Mouse (Mus musculus) MEL (cell line): ENCODE data around the gene Rbms2. TPM values are rescaled to one million over a fixed set of nuclear protein-coding genes. Genes with fewer than 3 reads are reported as not detected.

Experiments
- DNase-seq: peaks from one replicate; pipeline ENCODE4 v3.0.0; 2011; ENCODE audit warnings: low read depth, low spot score
- H3K27ac ChIP-seq: 2 replicates; pipeline ENCODE4 v1.5.1; 2012; ENCODE audit warnings: low read depth, mild to moderate bottlenecking, control low read depth, low read length, moderate library complexity; ENCODE audit not compliant: control insufficient read depth
- H3K27me3 ChIP-seq, 2 experiments: fragments of 150-350 bp in 1 of 2; sonication (generic) in 1 of 2; 2 replicates each; pipeline ENCODE4 v1.6.1; 2012; ENCODE audit warnings: low read length in 2 of 2, mild to moderate bottlenecking in 2 of 2, improper control_type of control experiment in 1 of 2, moderate library complexity in 1 of 2; ENCODE audit not compliant: insufficient read depth in 2 of 2, control insufficient read depth in 1 of 2
- H3K36me3 ChIP-seq, 2 experiments: 2 replicates each; pipeline ENCODE4 v1.6.1; 2012 to 2014; ENCODE audit warnings: low read length in 2 of 2, improper control_type of control experiment in 1 of 2, inconsistent platforms in 1 of 2, mild to moderate bottlenecking in 1 of 2; ENCODE audit not compliant: insufficient read depth in 2 of 2, control insufficient read depth in 1 of 2
- H3K4me1 ChIP-seq, 2 experiments: fragments of 150-350 bp in 1 of 2; sonication (generic) in 1 of 2; 2 replicates each; pipeline ENCODE4 v1.6.1; 2012; ENCODE audit warnings: low read length in 2 of 2, improper control_type of control experiment in 1 of 2, mild to moderate bottlenecking in 1 of 2; ENCODE audit not compliant: insufficient read depth in 2 of 2, control insufficient read depth in 1 of 2
- H3K4me3 ChIP-seq, 2 experiments: fragments of 150-350 bp in 1 of 2; sonication (generic) in 1 of 2; 2 replicates each; pipeline ENCODE4 v1.5.1; 2012; ENCODE audit warnings: low read depth in 2 of 2, low read length in 2 of 2, mild to moderate bottlenecking in 2 of 2, moderate library complexity in 2 of 2, control low read depth in 1 of 2, improper control_type of control experiment in 1 of 2; ENCODE audit not compliant: control insufficient read depth in 1 of 2, insufficient read depth in 1 of 2
- H3K79me2 ChIP-seq: 2 replicates; pipeline ENCODE4 v1.6.1; 2012; ENCODE audit warnings: mild to moderate bottlenecking, low read length, moderate library complexity; ENCODE audit not compliant: control insufficient read depth, poor library complexity, insufficient read depth
- H3K9ac ChIP-seq: 2 replicates; pipeline ENCODE4 v1.6.1; 2012; ENCODE audit warnings: low read depth, mild to moderate bottlenecking, control low read depth, low read length, moderate library complexity; ENCODE audit not compliant: control insufficient read depth, poor library complexity, severe bottlenecking
- H3K9me3 ChIP-seq: fragments of 150-350 bp; sonication (generic); replicated peaks from 2 replicates; pipeline ENCODE4 v1.6.1; 2012; ENCODE audit warnings: mild to moderate bottlenecking, low read length, improper control_type of control experiment, moderate library complexity; ENCODE audit not compliant: insufficient read depth
- BHLHE40 ChIP-seq: IDR thresholded peaks from 2 replicates; pipeline ENCODE4 v1.6.1; 2012; ENCODE audit warnings: low read depth, mild to moderate bottlenecking, inconsistent platforms, low read length, improper control_type of control experiment, borderline replicate concordance
- CHD1 ChIP-seq: IDR thresholded peaks from 2 replicates; pipeline ENCODE4 v1.6.1; 2012; ENCODE audit warnings: low read depth, mild to moderate bottlenecking, inconsistent platforms, low read length, improper control_type of control experiment
- CHD2 ChIP-seq: IDR thresholded peaks from 2 replicates; pipeline ENCODE4 v1.6.1; 2011; ENCODE audit warnings: low read length, improper control_type of control experiment
- CTCF ChIP-seq, 3 experiments: IDR thresholded peaks in 2 of 3; conservative IDR thresholded peaks in 1 of 3; 2 replicates each; pipeline ENCODE4 v1.5.1; 2011 to 2012; ENCODE audit warnings: low read length in 3 of 3, low read depth in 2 of 3, mild to moderate bottlenecking in 2 of 3, improper control_type of control experiment in 1 of 3, inconsistent platforms in 1 of 3, mixed read lengths in 1 of 3, moderate library complexity in 1 of 3; ENCODE audit not compliant: control insufficient read depth in 1 of 3, insufficient read depth in 1 of 3, poor library complexity in 1 of 3, severe bottlenecking in 1 of 3
- E2F4 ChIP-seq: IDR thresholded peaks from 2 replicates; pipeline ENCODE4 v1.6.1; 2011; ENCODE audit warnings: low read depth, low read length, improper control_type of control experiment, borderline replicate concordance
- ELF1 ChIP-seq: IDR thresholded peaks from 2 replicates; pipeline ENCODE4 v1.6.1; 2014; ENCODE audit warnings: low read depth, mild to moderate bottlenecking, inconsistent platforms, low read length, improper control_type of control experiment, moderate library complexity
- EP300 ChIP-seq, 2 experiments: IDR thresholded peaks; 2 replicates each; pipeline ENCODE4 v1.6.1; 2011; ENCODE audit warnings: improper control_type of control experiment in 2 of 2, low read length in 2 of 2, low read depth in 1 of 2, mild to moderate bottlenecking in 1 of 2
- ETS1 ChIP-seq: IDR thresholded peaks from 2 replicates; pipeline ENCODE4 v1.6.1; 2012; ENCODE audit warnings: low read depth, mild to moderate bottlenecking, inconsistent platforms, low read length, improper control_type of control experiment, moderate library complexity
- GABPA ChIP-seq: IDR thresholded peaks from 2 replicates; pipeline ENCODE4 v1.6.1; 2012; ENCODE audit warnings: low read depth, mild to moderate bottlenecking, inconsistent platforms, low read length, improper control_type of control experiment, moderate library complexity
- GATA1 ChIP-seq: IDR thresholded peaks from 2 replicates; pipeline ENCODE4 v1.6.1; 2011; ENCODE audit warnings: low read depth, low read length, improper control_type of control experiment
- JUND ChIP-seq: IDR thresholded peaks from 2 replicates; pipeline ENCODE4 v1.6.1; 2011; ENCODE audit warnings: low read depth, mild to moderate bottlenecking, improper control_type of control experiment, low read length
- KAT2A ChIP-seq: conservative IDR thresholded peaks from 2 replicates; pipeline ENCODE4 v1.6.1; 2012; ENCODE audit warnings: low read depth, low read length, improper control_type of control experiment, inconsistent platforms
- MAFK ChIP-seq: IDR thresholded peaks from 2 replicates; pipeline ENCODE4 v1.6.1; 2011; ENCODE audit warnings: low read depth, mild to moderate bottlenecking, low read length, improper control_type of control experiment, borderline replicate concordance
- MAX ChIP-seq: IDR thresholded peaks from 2 replicates; pipeline ENCODE4 v1.6.1; 2011; ENCODE audit warnings: low read length, improper control_type of control experiment
- MAZ ChIP-seq: IDR thresholded peaks from 2 replicates; pipeline ENCODE4 v1.6.1; 2012; ENCODE audit warnings: low read depth, mild to moderate bottlenecking, inconsistent platforms, low read length, improper control_type of control experiment
- MEF2A ChIP-seq: IDR thresholded peaks from 2 replicates; pipeline ENCODE4 v1.6.1; 2014; ENCODE audit warnings: low read depth, mild to moderate bottlenecking, inconsistent platforms, low read length, improper control_type of control experiment; ENCODE audit not compliant: poor library complexity, insufficient replicate concordance, severe bottlenecking; ENCODE audit errors: extremely low read depth
- MXI1 ChIP-seq: IDR thresholded peaks from 2 replicates; pipeline ENCODE4 v1.6.1; 2011; ENCODE audit warnings: mild to moderate bottlenecking, low read depth, low read length, improper control_type of control experiment
- MYB ChIP-seq: IDR thresholded peaks from 2 replicates; pipeline ENCODE4 v1.6.1; 2011; ENCODE audit warnings: mild to moderate bottlenecking, low read depth, low read length, improper control_type of control experiment
- MYC ChIP-seq: IDR thresholded peaks from 2 replicates; pipeline ENCODE4 v1.6.1; 2011; ENCODE audit warnings: low read depth, mild to moderate bottlenecking, low read length, improper control_type of control experiment, moderate library complexity
- NELFE ChIP-seq: IDR thresholded peaks from 2 replicates; pipeline ENCODE4 v1.6.1; 2011; ENCODE audit warnings: low read depth, low read length, improper control_type of control experiment
- NRF1 ChIP-seq: IDR thresholded peaks from 2 replicates; pipeline ENCODE4 v1.6.1; 2014; ENCODE audit warnings: low read depth, mild to moderate bottlenecking, inconsistent platforms, low read length, improper control_type of control experiment, moderate library complexity; ENCODE audit not compliant: poor library complexity, insufficient read depth, severe bottlenecking
- POLR2A ChIP-seq, 2 experiments: IDR thresholded peaks; 2 replicates each; pipeline ENCODE4 v1.6.1; 2011 to 2012; ENCODE audit warnings: low read length in 2 of 2, mild to moderate bottlenecking in 2 of 2, control low read depth in 1 of 2, improper control_type of control experiment in 1 of 2, low read depth in 1 of 2, moderate library complexity in 1 of 2; ENCODE audit not compliant: control insufficient read depth in 1 of 2, insufficient read depth in 1 of 2, poor library complexity in 1 of 2
- POLR2AphosphoS2 ChIP-seq: IDR thresholded peaks from 2 replicates; pipeline ENCODE4 v1.6.1; 2011; ENCODE audit warnings: low read length, improper control_type of control experiment
- POLR2AphosphoS5 ChIP-seq: IDR thresholded peaks from 2 replicates; pipeline ENCODE4 v1.6.1; 2012; ENCODE audit warnings: low read depth, borderline replicate concordance, mild to moderate bottlenecking, inconsistent platforms, low read length, moderate library complexity, mixed read lengths
- RAD21 ChIP-seq: IDR thresholded peaks from 2 replicates; pipeline ENCODE4 v1.6.1; 2011; ENCODE audit warnings: mild to moderate bottlenecking, low read depth, low read length, improper control_type of control experiment
- RCOR1 ChIP-seq: IDR thresholded peaks from 2 replicates; pipeline ENCODE4 v1.6.1; 2012; ENCODE audit warnings: low read depth, mild to moderate bottlenecking, inconsistent platforms, low read length, improper control_type of control experiment
- SIN3A ChIP-seq: IDR thresholded peaks from 2 replicates; pipeline ENCODE4 v1.6.1; 2012; ENCODE audit warnings: low read length, improper control_type of control experiment, inconsistent platforms
- SMC3 ChIP-seq: IDR thresholded peaks from 2 replicates; pipeline ENCODE4 v1.6.1; 2011; ENCODE audit warnings: low read depth, low read length, improper control_type of control experiment
- TAL1 ChIP-seq: IDR thresholded peaks from 2 replicates; pipeline ENCODE4 v1.6.1; 2012; ENCODE audit warnings: mild to moderate bottlenecking, inconsistent platforms, low read length, moderate library complexity, mixed read lengths
- TBP ChIP-seq: IDR thresholded peaks from 2 replicates; pipeline ENCODE4 v1.8.0; 2011; ENCODE audit warnings: low read depth, low read length, improper control_type of control experiment
- TCF12 ChIP-seq: IDR thresholded peaks from 2 replicates; pipeline ENCODE4 v1.6.1; 2014; ENCODE audit warnings: low read depth, mild to moderate bottlenecking, inconsistent platforms, low read length, improper control_type of control experiment, moderate library complexity
- USF1 ChIP-seq: IDR thresholded peaks from 2 replicates; pipeline ENCODE4 v1.6.1; 2014; ENCODE audit warnings: low read depth, mild to moderate bottlenecking, inconsistent platforms, low read length, improper control_type of control experiment, moderate library complexity
- USF2 ChIP-seq, 2 experiments: IDR thresholded peaks; 2 replicates each; pipeline ENCODE4 v1.6.1; 2011 to 2012; ENCODE audit warnings: improper control_type of control experiment in 2 of 2, low read length in 2 of 2, borderline replicate concordance in 1 of 2, inconsistent platforms in 1 of 2, low read depth in 1 of 2, mild to moderate bottlenecking in 1 of 2; ENCODE audit not compliant: insufficient read depth in 1 of 2
- ZC3H11A ChIP-seq: IDR thresholded peaks from 2 replicates; pipeline ENCODE4 v1.6.1; 2012; ENCODE audit warnings: low read depth, mild to moderate bottlenecking, inconsistent platforms, low read length, improper control_type of control experiment
- ZKSCAN1 ChIP-seq: IDR thresholded peaks from 2 replicates; pipeline ENCODE4 v1.6.1; 2012; ENCODE audit warnings: low read depth, mild to moderate bottlenecking, inconsistent platforms, low read length, improper control_type of control experiment, moderate library complexity
- ZMIZ1 ChIP-seq: IDR thresholded peaks from 2 replicates; pipeline ENCODE4 v1.6.1; 2012; ENCODE audit warnings: low read depth, mild to moderate bottlenecking, inconsistent platforms, low read length, improper control_type of control experiment, moderate library complexity
- ZNF384 ChIP-seq: IDR thresholded peaks from 2 replicates; pipeline ENCODE4 v1.6.1; 2012; ENCODE audit warnings: low read depth, mild to moderate bottlenecking, inconsistent platforms, low read length, improper control_type of control experiment
- polyA plus RNA-seq, 2 experiments: library from polyadenylated mRNA; stranded (reverse) in 1 of 2; unstranded in 1 of 2; fragments of >175 nt in 1 of 2; fragments of >200 nt in 1 of 2; gene quantifications; 2 replicates each; pipeline versions ENCODE4 v1.2.1 to v1.2.4; 2012; ENCODE audit warnings: low replicate concordance in 2 of 2, low read depth in 1 of 2; ENCODE audit not compliant: insufficient read length in 2 of 2, insufficient read depth in 1 of 2, missing spikeins in 1 of 2
- total RNA-seq: library from RNA; depleted of rRNA; stranded (reverse); fragments of 300-350 nt; gene quantifications from 2 replicates; pipeline ENCODE4 v1.2.3, GENCODE M21; 2012

Rbms2 gene
- total and polyA plus RNA-seq, 3 experiments, result 5.1 to 23.5 TPM; not detected in 1

DNA sequence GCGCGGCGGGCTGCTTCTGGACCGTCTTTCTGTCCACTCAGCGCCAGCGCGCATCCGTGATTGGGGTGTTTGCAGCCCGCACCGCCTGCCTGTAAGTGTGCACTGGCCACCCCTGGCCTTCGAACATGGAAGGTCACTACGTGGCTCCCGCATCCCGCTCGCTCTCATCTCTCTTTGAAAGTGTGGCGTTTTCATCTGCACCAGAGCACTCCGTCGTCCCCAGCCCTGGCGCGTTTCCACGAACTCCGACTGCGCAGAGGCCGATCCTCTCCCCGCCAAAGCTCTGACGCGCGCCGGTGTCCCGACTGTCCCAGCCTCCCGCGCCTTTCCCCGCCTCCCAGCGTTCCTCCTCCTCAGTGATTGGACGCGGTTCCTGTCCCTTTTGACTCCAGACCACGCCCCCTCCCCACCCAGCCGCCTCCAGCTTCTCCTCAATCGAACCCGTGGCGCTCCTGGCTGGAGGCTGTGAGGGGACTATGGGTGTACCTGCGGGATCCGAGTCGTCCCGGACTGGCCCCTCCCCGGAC, 14.0 kb upstream of the Rbms2 start, which contains the start of gene Gls2:
Gls2 (plus strand) TSS at position 434 of the 527 bp plus-strand sequence.
- Histone ChIP-seq H3K9ac (peak within 1 kb of the TSS; percentile 85), H3K9me3 (no peaks in the 10 kb centered on the region), H3K27me3 (no peaks in the 10 kb centered on the region), H3K4me1 (peaks cover 3 to 22% of the 10 kb centered on the region in 2 experiments; a peak in 3 of 4 replicates), H3K4me3 (peak within 1 kb of the TSS; percentile 85 to 89), H3K79me2 (no peaks in the 10 kb centered on the region; the same call in 1 of the 2 replicates), H3K36me3 (peaks cover 0 to 10% of the 10 kb centered on the region in 2 experiments; a peak in 2 of 4 replicates), H3K27ac (peak within 1 kb of the TSS; percentile 39; the same call in 1 of the 2 replicates)
- peak; percentile 98 for DNase-seq
- TF ChIP-seq JUND (no peak), RAD21 (no peak), ZC3H11A (no peak), E2F4 (peak; percentile 6; the same call in 1 of the 2 replicates), ETS1 (no peak), ELF1 (no peak), SMC3 (no peak), CTCF (IDR thresholded peaks at IDR 0.05 in 2 of 3, conservative IDR thresholded peaks at IDR 0.05 in 1 of 3; ENCODE audit: control insufficient read depth in 1 of 3, insufficient read depth in 1 of 3, low read depth in 2 of 3, low read length in 3 of 3, poor library complexity in 1 of 3, severe bottlenecking in 1 of 3) (no peak), GATA1 (no peak), EP300 (IDR thresholded peaks at IDR 0.05; ENCODE audit: low read depth in 1 of 2, low read length in 2 of 2) (no peak), GABPA (no peak), MAFK (no peak), BHLHE40 (no peak), MYB (no peak), NELFE (peak; percentile 40), MYC (no peak), TAL1 (no peak), ZNF384 (no peak), POLR2AphosphoS5 (no peak), MAZ (no peak), CHD2 (no peak), TBP (peak; percentile 40; the same call in 1 of the 2 replicates), POLR2AphosphoS2 (no peak), ZMIZ1 (no peak; the same call in 1 of the 2 replicates), SIN3A (peak; percentile 22; the same call in 1 of the 2 replicates), MEF2A (no peak), USF1 (no peak), KAT2A (no peak), TCF12 (0 out of 2 replicates have a peak, but pooled peaks have one; percentile 22), ZKSCAN1 (peak; percentile 30; the same call in 1 of the 2 replicates), NRF1 (peak; percentile 52; the same call in 1 of the 2 replicates), POLR2A (IDR thresholded peaks at IDR 0.05; ENCODE audit: control insufficient read depth in 1 of 2, insufficient read depth in 1 of 2, low read depth in 1 of 2, low read length in 2 of 2, poor library complexity in 1 of 2) (peak; percentile 58 to 62; a peak in 2 of 4 replicates), MXI1 (no peak; the same call in 1 of the 2 replicates), CHD1 (no peak), MAX (peak; percentile 27; the same call in 1 of the 2 replicates), RCOR1 (no peak), USF2 (IDR thresholded peaks at IDR 0.05; ENCODE audit: borderline replicate concordance in 1 of 2, insufficient read depth in 1 of 2, low read depth in 1 of 2, low read length in 2 of 2) (no peak)
